Mouse (Mus musculus): ENCODE measurements at regions not wholly inside any gene's neighbourhood (a gene's known extent, or its start where the extent isn't known, plus 50 kb on each side); places are given as distances from the start of the nearest gene placed in this dataset.
A peak's percentile ranks its signal among the peaks of the same experiment; 100 is the strongest.

- Histone ChIP-seq H3K27me3 (replicated peaks; ENCODE audit: control insufficient read depth, insufficient read depth, low read length) (no peaks in the 10 kb centered on the region), H3K9me3 (ENCODE audit: control insufficient read depth, low read length) (no peaks in the 10 kb centered on the region), H3K36me3 (ENCODE audit: control insufficient read depth, insufficient read depth, low read length) (no peaks in the 10 kb centered on the region), H3K9ac (ENCODE audit: low read depth, low read length) (no peak overlapping the region), H3K27ac (replicated peaks; ENCODE audit: low read depth, low read length) (no peak overlapping the region), H3K4me2 (ENCODE audit: low read depth, low read length) (no peak overlapping the region), H3K4me1 (ENCODE audit: control insufficient read depth, insufficient read depth, low read length) (no peaks in the 10 kb centered on the region), H3K4me3 (ENCODE audit: low read depth, low read length) (no peak overlapping the region)
- no peak for ATAC-seq (ENCODE audit: low read depth)
- no peak for DNase-seq (ENCODE audit: low spot score)
- WGBS: 69% methylated on average over 2 of the region's 2 CpGs
Observed at GRCm38 (mm10) chr17:58672291-58672690, 318.9 kb downstream of the Pdzph1 start.

GRCm38 (mm10) chr17:58668036-58668435 is 323.1 kb downstream of the Pdzph1 start:
- ATAC-seq (ENCODE audit: low read depth) (no peak), DNase-seq (ENCODE audit: low spot score) (no peak)
- H3K4me1 ChIP-seq (ENCODE audit: control insufficient read depth, insufficient read depth, low read length): no peaks in the 10 kb centered on the region
- H3K27ac ChIP-seq (replicated peaks; ENCODE audit: low read depth, low read length): no peak overlapping the region
- no peak overlapping the region for H3K9ac ChIP-seq (ENCODE audit: low read depth, low read length)
- no peaks in the 10 kb centered on the region for H3K9me3 ChIP-seq (ENCODE audit: control insufficient read depth, low read length)
- H3K36me3 ChIP-seq (ENCODE audit: control insufficient read depth, insufficient read depth, low read length): no peaks in the 10 kb centered on the region
- no peak overlapping the region for H3K4me3 ChIP-seq (ENCODE audit: low read depth, low read length)
- no peak overlapping the region for H3K4me2 ChIP-seq (ENCODE audit: low read depth, low read length)
- WGBS: 90% methylated on average over 3 of the region's 3 CpGs
- no peaks in the 10 kb centered on the region for H3K27me3 ChIP-seq (replicated peaks; ENCODE audit: control insufficient read depth, insufficient read depth, low read length)

DNA sequence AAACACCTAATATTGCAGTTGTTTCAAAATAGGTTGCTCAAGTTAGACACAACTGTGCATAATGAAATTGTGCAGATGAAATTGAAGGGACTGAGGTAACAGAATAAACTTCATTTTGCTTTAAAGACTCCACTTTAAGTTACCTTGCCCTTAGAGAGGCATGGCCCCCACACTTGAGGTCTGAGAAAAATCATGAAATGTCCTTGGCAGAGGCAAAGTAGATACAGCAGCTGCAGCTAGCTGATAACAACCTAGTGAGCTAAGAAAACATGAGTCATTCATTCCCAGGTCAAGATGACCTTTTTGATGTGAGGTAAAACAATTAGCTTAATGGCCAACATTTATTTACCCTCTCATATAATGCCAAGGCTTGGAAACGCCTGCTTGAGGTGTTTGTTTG is 347.4 kb downstream of the Pdzph1 start:
- H3K27me3 ChIP-seq (replicated peaks; ENCODE audit: control insufficient read depth, insufficient read depth, low read length): no peaks in the 10 kb centered on the region
- H3K4me1 ChIP-seq (ENCODE audit: control insufficient read depth, insufficient read depth, low read length): no peaks in the 10 kb centered on the region
- 50% methylated on average over 1 of the region's 1 CpGs for WGBS
- H3K27ac ChIP-seq (replicated peaks; ENCODE audit: low read depth, low read length): no peak overlapping the region
- no peak overlapping the region for H3K9ac ChIP-seq (ENCODE audit: low read depth, low read length)
- no peak overlapping the region for H3K4me3 ChIP-seq (ENCODE audit: low read depth, low read length)
- no peaks in the 10 kb centered on the region for H3K36me3 ChIP-seq (ENCODE audit: control insufficient read depth, insufficient read depth, low read length)
- DNase-seq (ENCODE audit: low spot score): no peak
- no peak overlapping the region for H3K4me2 ChIP-seq (ENCODE audit: low read depth, low read length)
- no peak for ATAC-seq (ENCODE audit: low read depth)
- H3K9me3 ChIP-seq (ENCODE audit: control insufficient read depth, low read length): no peaks in the 10 kb centered on the region

DNA sequence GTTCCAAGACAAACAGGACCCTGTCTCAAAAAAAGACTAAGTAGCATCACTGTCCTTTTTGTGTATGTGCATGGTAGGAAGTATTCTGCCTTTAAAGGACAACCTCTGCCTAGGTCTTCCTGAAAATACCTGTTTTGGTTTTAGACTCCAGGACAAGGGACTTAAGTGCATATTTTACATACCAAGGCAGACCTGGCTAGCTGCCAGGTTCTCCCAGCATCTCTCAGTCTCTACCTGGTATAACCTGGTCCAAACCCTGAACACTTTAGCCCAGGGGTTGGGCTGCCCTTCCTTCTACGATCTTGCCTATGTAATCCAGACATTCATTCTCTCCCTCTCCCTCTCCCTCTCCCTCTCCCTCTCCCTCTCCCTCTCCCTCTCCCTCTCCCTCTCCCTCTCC is 348.9 kb downstream of the Pdzph1 start:
- H3K4me1 ChIP-seq (ENCODE audit: control insufficient read depth, insufficient read depth, low read length): no peaks in the 10 kb centered on the region
- no peaks in the 10 kb centered on the region for H3K36me3 ChIP-seq (ENCODE audit: control insufficient read depth, insufficient read depth, low read length)
- no peak overlapping the region for H3K4me3 ChIP-seq (ENCODE audit: low read depth, low read length)
- no peak overlapping the region for H3K9ac ChIP-seq (ENCODE audit: low read depth, low read length)
- H3K27ac ChIP-seq (replicated peaks; ENCODE audit: low read depth, low read length): no peak overlapping the region
- WGBS: 43% methylated on average over 1 of the region's 1 CpGs
- H3K27me3 ChIP-seq (replicated peaks; ENCODE audit: control insufficient read depth, insufficient read depth, low read length): no peaks in the 10 kb centered on the region
- no peak overlapping the region for H3K4me2 ChIP-seq (ENCODE audit: low read depth, low read length)
- ATAC-seq (ENCODE audit: low read depth) (no peak; the same call in 1 of the 2 replicates), DNase-seq (ENCODE audit: low spot score) (no peak)
- H3K9me3 ChIP-seq (ENCODE audit: control insufficient read depth, low read length): no peaks in the 10 kb centered on the region

GRCm38 (mm10) chr17:58598911-58599310 is 392.3 kb downstream of the Pdzph1 start:
- H3K9me3 ChIP-seq (ENCODE audit: control insufficient read depth, low read length): no peaks in the 10 kb centered on the region
- WGBS: 50% methylated on average over 1 of the region's 1 CpGs
- H3K27ac ChIP-seq (replicated peaks; ENCODE audit: low read depth, low read length): no peak overlapping the region

GRCm38 (mm10) chr17:58596661-58597060 is 394.5 kb downstream of the Pdzph1 start:
- no peaks in the 10 kb centered on the region for H3K9me3 ChIP-seq (ENCODE audit: control insufficient read depth, low read length)
- H3K27ac ChIP-seq (replicated peaks; ENCODE audit: low read depth, low read length): no peak overlapping the region
- no peaks in the 10 kb centered on the region for H3K36me3 ChIP-seq (ENCODE audit: control insufficient read depth, insufficient read depth, low read length)
- DNase-seq (ENCODE audit: low spot score) (no peak), ATAC-seq (ENCODE audit: low read depth) (no peak)
- no peaks in the 10 kb centered on the region for H3K4me1 ChIP-seq (ENCODE audit: control insufficient read depth, insufficient read depth, low read length)
- H3K4me2 ChIP-seq (ENCODE audit: low read depth, low read length): no peak overlapping the region
- H3K4me3 ChIP-seq (ENCODE audit: low read depth, low read length): no peak overlapping the region
- H3K27me3 ChIP-seq (replicated peaks; ENCODE audit: control insufficient read depth, insufficient read depth, low read length): no peaks in the 10 kb centered on the region
- H3K9ac ChIP-seq (ENCODE audit: low read depth, low read length): no peak overlapping the region

More at GRCm38 (mm10) chr17:58598911-58599310, 392.3 kb downstream of the Pdzph1 start:
- no peak overlapping the region for H3K4me2 ChIP-seq (ENCODE audit: low read depth, low read length)
- H3K9ac ChIP-seq (ENCODE audit: low read depth, low read length): no peak overlapping the region
- ATAC-seq (ENCODE audit: low read depth) (no peak), DNase-seq (ENCODE audit: low spot score) (no peak)
- H3K4me1 ChIP-seq (ENCODE audit: control insufficient read depth, insufficient read depth, low read length): no peaks in the 10 kb centered on the region
- no peaks in the 10 kb centered on the region for H3K36me3 ChIP-seq (ENCODE audit: control insufficient read depth, insufficient read depth, low read length)
- H3K4me3 ChIP-seq (ENCODE audit: low read depth, low read length): no peak overlapping the region
- H3K27me3 ChIP-seq (replicated peaks; ENCODE audit: control insufficient read depth, insufficient read depth, low read length): no peaks in the 10 kb centered on the region

- Histone ChIP-seq H3K27ac (replicated peaks; ENCODE audit: low read depth, low read length) (no peak overlapping the region), H3K27me3 (replicated peaks; ENCODE audit: control insufficient read depth, insufficient read depth, low read length) (no peaks in the 10 kb centered on the region), H3K9me3 (ENCODE audit: control insufficient read depth, low read length) (no peaks in the 10 kb centered on the region), H3K4me1 (ENCODE audit: control insufficient read depth, insufficient read depth, low read length) (no peaks in the 10 kb centered on the region), H3K4me3 (ENCODE audit: low read depth, low read length) (no peak overlapping the region), H3K4me2 (ENCODE audit: low read depth, low read length) (no peak overlapping the region), H3K36me3 (ENCODE audit: control insufficient read depth, insufficient read depth, low read length) (no peaks in the 10 kb centered on the region), H3K9ac (ENCODE audit: low read depth, low read length) (no peak overlapping the region)
- DNase-seq (ENCODE audit: low spot score) (peak; percentile 41), ATAC-seq (ENCODE audit: low read depth) (no peak)
- 60% methylated on average over 2 of the region's 2 CpGs for whole genome bisulfite sequencing
Observed at GRCm38 (mm10) chr17:58587946-58588345, 403.2 kb downstream of the Pdzph1 start.

GRCm38 (mm10) chr17:58572885-58573284 is 418.3 kb downstream of the Pdzph1 start:
- WGBS: 79% methylated on average over 2 of the region's 2 CpGs
- H3K9me3 ChIP-seq (ENCODE audit: control insufficient read depth, low read length): no peaks in the 10 kb centered on the region
- H3K4me3 ChIP-seq (ENCODE audit: low read depth, low read length): no peak overlapping the region
- H3K4me1 ChIP-seq (ENCODE audit: control insufficient read depth, insufficient read depth, low read length): no peaks in the 10 kb centered on the region
- no peak for DNase-seq (ENCODE audit: low spot score)
- no peak overlapping the region for H3K9ac ChIP-seq (ENCODE audit: low read depth, low read length)
- no peaks in the 10 kb centered on the region for H3K36me3 ChIP-seq (ENCODE audit: control insufficient read depth, insufficient read depth, low read length)
- H3K27me3 ChIP-seq (replicated peaks; ENCODE audit: control insufficient read depth, insufficient read depth, low read length): no peaks in the 10 kb centered on the region
- no peak overlapping the region for H3K27ac ChIP-seq (replicated peaks; ENCODE audit: low read depth, low read length)
- no peak for ATAC-seq (ENCODE audit: low read depth)
- no peak overlapping the region for H3K4me2 ChIP-seq (ENCODE audit: low read depth, low read length)

Measured in embryonic facial prominence, embryonic 14.5 days (tissue).